Mouse (Mus musculus): ENCODE measurements around the gene Cmss1.
A peak's percentile ranks its signal among the peaks of the same experiment; 100 is the strongest.

Cmss1 gene

DNA sequence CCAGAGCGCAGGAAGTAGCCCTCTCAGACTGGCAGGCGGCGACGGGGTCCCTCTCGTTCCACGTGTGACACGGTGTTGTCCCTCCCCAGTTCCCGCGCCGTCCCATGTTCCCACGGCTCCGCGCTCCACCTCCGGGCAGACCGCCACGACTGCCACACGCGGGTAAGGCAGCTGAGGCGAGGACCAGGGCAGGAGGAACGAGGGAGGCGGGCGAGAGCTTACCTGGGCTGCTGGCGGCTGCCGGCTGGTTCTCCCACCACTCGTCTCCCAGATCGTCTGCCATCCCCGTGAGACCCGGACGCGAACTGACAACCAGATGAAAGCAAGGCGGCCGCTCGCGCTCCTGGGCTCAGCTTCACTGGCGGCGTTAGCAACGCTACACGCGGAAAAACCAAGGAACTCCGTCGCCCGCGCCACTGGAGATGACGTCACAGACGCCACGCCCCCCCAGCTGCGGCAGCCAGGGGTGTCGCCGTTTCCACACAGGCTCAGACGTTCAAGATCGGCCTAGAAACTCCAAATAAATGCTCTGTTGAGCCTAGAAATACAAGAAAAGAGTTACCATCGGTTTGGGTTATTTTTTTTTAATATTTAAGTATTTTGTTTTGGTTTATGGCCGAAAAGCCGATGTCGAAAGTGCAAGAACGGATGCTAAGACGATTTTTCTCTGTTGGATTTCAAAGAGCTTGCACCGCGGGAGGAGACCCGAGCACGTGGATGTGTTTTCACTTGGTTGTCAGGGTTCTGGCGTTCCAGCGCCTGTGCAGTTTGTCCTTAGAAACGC is at the start of gene Cmss1:
Gene Cmss1 (minus strand): TSS at position 421 of the 784 bp plus-strand sequence.
- peak; percentile 60 to 72 for DNase-seq

DNA sequence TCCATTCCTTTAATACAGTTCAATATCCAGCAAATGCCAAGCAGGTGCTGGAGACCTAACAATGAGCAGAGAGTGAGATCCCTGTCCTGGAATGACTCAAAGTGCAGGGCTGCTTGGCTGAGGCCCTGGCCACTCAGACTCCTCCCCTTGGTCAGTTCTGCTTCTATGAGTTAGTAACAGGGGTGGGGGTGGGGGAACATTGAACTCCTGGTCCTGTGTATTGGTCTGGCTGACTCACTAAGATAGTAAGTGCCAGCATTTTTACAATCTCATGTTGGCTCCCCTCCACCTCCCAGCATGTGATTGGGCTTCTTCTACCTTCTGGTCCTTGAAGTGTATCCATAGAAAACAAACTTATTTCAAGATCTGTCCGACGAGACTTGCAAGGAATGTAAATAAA is 43.2 kb upstream of the Cmss1 start:
- DNase-seq = no peak

DNA sequence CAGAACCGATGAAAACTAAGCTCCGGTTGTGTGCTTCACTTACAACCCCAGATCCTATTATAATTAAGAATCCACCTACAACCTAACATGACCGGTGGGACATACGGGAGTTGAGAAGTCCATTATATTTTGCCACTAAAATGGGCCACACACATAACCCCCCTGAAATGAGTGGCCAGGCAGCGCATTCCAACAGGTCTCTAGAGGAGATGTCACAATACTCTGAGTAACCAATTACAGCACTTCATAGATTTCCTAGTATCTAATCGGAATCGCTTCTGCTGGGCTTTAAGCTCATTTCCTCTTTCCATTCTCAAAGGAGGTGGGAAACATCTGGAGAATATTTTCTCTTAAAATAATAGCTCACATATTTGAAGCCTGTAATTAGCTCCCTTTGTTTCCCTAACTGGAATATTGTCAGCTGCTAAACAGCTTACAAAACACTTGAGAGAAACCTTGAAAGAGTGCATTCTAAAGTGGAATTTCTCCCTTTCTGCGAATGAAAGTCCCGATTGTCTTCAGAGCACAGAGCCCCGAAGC is 34.8 kb upstream of the Cmss1 start:
- DNase-seq = no peak

DNA sequence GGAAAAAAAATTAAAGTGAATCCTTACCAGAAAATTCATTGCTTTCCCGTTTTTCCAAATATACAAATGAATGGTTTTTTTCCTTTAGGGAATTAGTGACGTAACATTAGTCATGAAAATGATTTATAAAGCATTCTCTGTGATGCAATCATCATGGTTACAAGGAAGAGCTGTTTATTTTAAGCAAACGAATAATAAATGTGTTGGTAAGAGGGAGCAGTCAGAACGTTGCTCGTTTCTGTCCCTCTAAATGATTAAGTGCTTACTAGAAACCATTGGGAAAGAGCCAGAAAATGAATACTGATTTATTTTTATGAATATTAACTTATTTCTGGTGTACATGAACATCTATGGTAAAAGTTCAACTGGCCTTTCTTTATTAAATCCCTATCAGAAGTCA is 28.1 kb upstream of the Cmss1 start:
- DNase-seq = no peak

DNA sequence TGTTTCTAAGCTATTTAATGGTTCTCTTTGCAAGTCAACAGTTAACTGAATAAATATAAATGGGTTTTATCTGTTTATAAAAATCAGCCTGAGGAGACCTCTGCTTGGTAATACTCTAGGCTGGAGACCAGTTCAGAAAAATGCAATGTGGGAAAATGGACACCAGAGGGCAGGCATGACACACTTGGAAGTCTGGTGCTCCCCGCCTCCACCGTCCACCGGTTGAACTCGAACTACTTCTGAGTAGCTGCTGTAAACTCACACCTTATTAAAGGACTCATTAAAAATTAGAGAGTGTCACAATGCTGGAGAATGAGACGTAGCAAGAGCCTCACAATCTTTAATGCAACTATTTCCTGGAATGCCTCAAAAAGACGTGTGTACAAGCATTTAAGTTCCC is 27.5 kb upstream of the Cmss1 start:
- DNase-seq = no peak

DNA sequence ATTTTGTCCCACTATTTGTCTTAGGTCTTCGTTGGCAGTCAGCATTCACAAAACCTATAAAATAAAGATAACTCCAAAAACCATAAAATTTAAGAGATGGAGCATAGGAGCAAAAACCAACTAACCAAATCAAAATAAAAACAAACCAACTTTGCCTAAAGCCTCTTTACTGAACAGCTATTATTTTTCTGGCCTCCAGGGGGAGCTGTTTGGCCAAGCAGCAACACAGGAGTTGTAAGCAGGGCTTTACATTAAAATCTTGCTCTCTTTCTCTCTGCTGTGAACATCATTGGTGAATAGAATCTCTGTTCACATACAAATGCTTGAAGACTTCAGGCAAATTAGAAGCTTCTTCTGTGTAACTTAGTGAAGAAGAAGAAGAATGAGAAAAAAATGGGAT is 5.1 kb upstream of the Cmss1 start:
- DNase-seq = no peak

DNA sequence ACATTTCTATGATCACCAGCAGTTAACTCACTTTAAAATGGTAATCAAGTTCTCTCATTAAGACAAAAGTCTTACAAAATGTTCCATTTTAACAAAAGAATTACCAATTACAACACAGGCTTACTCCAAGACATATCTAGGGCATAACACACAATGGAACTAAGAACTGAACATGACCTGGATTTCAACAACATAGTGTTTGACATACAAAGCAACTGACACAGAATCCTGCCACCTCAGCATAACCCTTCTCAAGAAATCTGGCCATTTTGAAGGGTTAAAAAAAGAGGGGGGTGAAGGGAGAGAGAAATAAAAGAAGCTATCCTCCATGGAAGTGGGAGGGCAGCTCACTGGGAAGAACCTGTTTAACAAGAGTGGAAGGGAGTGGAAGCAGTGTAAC is 5.6 kb downstream of the Cmss1 start:
- DNase-seq = no peak

DNA sequence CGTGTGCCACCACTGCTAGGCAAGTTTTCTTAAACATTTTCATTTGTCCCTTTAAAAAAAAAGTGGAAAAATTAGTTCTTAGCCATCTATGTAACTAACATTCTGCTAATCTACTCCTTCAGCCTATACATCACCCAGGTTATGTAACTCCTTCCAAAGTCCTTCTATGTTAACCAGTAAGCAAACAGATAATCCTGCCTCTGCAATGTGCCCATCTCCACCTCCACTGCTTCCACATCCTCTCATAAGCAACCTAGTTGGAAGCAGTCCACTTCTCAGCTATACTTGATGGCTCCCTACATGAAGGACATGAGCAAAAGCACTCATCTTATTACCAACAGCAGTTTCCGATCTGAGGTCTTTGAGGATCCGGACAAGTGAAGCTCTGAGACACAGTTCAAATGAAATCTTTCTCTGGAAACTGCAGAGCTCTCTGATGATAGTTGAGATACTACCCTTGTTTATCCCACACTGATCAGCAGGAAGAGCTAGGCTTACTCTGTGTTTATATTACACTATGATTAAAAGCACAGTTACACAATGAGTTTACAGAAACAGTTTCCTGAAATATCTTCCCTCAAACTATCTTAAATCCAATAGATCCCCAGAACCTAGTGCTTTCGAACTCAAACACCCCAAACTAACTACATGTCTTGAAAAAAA is 9.2 kb downstream of the Cmss1 start:
- DNase-seq = no peak

DNA sequence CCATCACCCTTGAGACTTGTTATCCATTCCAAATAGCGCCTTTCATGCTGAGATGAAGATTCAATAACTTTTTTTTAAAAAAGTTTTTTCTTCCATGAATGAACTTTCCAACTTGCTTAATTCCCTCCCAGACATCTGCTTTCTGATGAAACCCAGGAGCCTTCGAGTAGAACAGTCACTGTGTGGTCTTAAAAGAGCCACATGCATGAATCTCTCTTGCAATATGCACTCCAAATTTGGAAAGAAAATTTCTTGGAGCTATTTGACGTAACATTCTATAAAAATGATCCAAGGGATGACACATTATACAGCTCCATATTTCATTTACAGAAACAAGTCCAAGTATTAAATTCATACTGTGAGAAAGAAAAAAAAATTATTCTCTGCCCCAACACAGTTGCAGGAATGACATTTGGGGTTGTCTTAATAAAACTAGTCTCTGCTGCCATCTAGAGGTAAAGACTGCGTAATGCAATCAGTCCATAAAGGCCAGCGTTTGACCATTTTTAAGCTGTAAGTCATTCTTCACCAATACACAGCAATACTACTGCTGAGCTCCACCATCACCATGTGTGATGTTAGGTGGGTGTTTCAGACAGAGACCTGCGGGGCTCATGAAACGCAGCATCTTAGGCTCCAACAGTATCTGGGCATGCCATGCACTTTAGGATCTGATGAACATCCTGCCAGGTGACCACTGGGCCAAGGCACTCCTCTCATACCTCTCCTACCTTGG is 13.1 kb downstream of the Cmss1 start:
- DNase-seq = no peak

DNA sequence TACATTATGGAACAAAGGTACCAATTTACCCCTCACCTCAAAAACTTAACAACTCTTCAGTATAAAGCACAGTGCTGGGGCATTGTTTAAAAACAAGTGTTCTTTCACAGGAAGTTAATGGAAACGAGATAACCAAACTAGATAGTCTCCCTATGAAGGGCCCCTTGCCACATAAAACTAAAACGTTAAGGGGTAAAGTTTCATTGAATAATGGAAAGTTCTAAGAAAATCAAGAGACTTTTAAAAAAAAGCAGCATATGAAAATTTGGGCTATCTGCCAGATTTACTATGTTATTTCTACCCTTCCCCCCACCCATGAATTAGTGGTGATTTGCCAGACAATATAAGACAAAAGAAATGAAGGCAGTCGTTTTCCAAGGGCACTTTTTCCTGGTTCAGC is 21.5 kb downstream of the Cmss1 start:
- no peak for DNase-seq

DNA sequence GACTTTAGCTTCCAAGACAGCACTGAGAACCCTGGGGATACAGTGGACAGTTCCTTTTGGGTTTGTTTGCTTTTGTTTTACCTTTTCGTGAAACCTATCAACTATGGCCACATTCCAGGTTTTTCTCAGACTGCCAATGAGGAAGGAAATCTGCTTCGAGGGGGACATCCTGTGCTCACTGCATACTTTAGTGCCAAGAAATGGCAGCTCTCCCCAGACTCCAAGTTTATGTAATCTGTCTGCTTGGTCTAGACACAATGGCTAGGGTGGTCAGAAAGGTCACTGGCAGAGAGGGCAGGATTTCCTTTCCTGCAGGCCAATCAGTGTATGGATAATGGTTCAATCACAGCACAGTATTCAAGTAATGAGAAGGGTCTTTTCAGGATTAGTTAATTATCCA is 24.7 kb downstream of the Cmss1 start:
- DNase-seq = no peak

DNA sequence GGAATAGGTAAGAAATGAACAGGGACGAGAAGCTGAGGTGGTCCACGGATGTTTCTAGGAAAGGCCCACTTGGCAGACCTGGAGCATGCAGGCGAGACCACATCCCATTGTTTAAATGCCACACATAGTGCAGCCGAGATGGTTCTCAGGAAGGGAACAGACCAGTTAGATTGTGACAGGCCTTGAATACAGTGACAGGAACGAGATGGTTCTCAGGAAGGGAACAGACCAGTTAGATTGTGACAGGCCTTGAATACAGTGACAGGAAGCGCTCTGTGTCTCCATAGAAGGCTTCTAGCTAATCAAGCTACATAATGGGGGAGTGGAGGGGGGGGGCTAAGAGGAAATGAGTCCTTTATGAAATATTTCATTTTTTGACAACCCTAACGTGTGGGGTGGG is 26.6 kb downstream of the Cmss1 start:
- DNase-seq = no peak

DNA sequence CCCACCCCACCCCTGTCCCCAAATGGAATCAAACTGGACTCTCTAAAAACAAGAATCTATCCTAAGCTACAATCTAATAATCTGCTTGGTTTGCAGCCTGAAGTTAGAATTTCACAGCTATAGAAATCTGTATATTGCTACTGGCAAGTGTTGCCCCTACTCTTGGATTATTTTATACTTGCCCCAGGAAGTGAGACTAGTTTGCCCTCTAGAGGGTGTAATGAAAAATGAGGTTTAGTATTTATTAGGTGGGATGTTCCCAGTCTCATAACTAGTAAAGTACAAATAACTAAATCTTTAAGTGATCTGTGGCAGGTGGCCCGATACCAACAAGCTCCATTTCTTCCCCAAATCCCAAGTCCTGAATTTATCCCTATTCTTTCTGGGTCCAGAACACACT is 29.1 kb downstream of the Cmss1 start:
- DNase-seq = no peak

DNA sequence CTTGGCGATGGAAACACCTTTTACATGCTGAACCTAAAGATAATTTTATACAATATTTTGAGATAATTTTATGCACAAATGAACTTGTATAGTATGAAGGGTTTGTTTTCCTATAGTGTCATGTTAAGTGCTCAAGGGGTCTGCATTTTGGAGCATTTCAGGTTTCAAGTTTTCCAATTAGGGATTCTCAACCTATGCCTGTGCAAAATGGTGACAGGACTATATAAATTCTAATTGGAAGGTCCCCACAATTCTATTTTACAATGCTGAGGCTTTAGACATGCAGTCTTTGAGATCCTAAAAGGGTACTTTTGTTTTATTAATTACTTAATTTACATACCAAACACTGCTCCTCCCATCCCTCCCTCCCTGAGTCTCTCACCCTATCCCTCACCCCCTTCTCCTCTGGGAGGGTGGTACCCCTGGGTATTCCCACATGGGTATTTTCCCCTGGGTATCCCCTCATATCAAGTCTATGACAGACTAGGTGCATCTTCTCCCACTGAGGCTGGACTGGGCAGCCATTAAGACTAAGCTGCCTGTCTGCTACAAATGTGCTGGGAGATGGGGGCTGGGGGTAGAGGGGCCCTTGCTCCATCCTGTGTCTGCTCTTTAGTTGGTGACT is 30.8 kb downstream of the Cmss1 start:
- no peak for DNase-seq

DNA sequence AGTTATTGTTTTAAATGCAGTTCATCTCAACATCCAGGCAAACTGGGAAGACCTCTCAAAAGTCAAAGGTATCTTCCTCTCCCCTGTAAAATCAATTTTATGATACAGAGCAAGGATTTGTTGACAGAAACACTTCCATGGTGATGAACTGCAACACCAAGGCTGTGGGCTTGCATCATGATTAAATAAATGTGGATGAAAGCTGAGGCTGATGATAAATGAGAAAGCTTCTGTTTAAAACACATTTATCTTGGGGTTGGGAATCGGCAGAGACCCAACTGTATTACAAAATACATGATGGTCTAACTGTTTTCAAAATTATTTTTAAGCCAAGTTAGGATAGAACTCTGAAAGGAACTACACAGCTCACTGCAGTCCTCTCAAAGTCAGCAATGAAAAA is 32.8 kb downstream of the Cmss1 start:
- no peak for DNase-seq

DNA sequence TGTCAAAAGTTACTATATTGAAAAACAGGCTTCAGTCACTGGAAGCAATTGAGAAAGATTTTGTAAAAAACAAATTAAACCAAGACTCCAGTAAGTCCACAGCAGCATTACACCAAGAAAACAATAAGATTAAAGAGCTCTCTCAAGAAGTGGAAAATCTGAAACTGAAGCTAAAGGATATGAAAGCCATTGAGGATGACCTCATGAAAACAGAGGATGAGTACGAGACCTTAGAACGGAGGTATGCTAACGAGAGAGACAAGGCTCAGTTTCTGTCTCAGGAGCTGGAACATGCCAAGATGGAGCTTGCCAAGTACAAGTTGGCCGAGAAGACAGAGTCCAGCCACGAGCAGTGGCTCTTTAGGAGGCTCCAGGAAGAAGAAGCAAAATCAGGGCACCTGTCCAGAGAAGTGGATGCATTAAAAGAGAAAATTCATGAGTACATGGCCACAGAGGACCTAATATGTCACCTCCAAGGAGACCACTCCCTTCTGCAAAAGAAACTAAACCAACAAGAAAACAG is 35.8 kb downstream of the Cmss1 start:
- DNase-seq = no peak

DNA sequence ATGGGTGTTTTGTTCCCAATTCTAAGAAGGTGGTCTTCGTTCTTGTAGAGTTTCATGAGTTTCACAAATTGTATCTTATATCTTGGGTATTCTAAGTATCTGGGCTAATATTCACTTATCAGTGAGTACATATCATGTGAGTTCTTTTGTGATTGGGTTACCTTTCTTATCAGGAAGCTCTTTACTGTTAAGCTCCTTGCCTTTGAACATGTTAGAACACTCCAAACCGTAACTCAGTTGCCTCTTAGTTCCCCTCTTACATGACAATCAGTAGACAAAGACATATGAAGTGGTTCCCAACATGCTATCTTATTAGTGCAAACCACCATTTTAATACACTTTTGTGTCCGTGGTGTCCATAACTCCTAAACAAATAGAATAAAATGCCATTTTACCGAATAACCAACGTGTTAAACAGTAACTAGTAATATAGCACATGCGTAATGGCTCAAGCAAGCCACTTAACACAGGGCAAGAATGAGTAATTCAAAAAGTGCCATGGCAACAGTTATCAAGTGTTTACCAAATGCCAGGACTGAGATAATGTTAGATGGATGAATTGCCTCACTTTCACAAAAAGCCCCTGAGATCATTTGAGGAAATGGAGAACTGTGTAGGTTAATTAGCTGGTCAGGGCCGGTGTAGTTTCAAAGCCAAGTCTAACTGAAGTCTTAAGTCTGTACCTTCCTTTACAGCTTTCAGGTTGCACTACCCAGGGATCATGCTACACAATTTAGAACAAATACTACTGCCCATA is 37.8 kb downstream of the Cmss1 start:
- DNase-seq = no peak

DNA sequence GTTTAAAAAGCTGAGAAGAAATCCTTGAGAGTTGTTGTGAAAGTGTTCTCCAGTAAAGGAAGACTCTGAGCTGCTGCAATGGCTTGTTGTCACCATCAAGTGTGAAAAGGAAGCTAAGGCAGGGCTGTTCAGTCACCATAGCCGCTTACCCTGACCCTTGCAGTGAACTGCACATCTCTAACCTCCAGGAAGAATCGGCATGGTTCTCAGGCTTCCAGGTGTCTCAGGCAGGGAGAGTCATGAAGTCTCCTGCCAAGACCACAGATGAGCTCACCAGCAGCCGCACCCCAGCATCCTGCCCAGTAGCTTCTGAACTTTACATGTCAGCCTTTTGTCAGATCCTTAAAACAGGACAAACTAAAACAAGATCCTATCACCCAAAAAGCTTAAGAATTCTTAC is 40.4 kb downstream of the Cmss1 start:
- no peak for DNase-seq

DNA sequence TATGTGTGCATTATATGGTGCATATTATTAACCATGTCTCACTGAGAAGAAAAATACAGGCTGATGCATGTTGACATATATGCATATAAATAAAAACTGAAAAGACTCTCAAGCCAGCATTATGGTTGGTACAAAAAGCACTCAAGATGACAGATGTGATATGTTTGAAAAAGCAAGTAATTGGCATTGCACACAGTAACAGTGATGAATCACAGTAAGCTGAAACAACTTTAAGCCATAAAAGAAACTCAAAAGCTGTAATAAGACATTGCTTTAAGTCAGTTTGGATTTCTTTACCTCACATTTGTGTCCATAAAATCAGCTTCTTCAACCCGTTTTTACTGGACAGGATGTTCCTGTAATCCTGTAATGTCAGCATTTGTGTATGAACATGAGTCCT is 41.9 kb downstream of the Cmss1 start:
- no peak for DNase-seq

DNA sequence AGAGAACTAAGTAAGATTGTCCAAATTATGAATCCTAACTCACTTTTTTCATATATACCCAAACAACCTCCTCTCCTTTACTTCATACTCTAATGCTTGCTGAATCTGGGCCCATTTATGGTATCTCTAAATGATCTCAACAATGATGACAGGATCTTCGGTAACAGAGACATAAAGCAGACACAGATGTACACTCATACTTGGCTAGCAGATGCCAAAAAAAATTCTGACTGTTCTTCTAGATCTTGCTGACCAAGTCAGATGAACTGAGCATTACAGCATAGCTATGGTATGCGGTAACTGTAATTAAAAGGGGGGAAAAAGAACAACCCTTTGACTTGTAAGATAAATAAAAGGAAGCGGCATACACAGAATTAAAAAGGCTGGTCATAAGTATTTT is 43.2 kb downstream of the Cmss1 start:
- DNase-seq = no peak

DNA sequence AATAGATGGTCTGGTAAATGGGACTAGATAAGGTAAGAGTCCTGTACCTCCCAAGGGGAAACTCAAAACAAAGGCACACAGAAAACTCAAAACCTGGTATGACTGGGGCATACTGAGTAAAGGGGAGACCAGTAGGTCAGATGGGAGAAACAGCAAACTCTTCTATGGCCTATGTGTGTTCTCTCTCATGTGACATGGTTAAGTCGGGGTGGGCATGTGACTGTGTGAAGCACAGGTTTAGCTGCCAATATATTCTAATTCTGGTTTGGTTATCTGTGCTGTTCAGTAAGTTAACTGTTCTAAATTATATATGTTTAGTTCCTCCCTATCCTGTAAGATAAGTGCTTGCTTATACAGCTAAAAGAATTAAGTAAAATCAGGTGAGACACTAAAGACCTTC is 46.5 kb downstream of the Cmss1 start:
- no peak for DNase-seq

DNA sequence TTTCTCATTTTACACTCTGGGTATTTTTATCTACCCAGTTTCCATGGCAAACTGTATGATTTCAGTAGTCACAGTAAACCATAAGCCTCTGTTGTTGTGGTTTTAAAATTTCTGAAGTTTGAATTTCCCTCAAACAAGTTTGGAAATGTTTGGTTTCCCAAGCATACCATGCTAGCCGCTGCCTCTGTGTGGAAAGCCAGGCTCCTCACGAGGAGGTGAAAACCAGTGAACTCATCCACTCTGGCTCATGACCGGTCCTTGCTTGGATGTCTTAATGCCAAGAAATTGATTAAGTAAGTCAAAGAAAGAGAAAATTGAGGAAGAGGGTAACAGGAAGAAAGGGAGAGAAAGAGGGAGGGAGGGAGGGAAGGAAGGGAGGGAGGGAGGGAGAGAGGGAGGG is 48.4 kb downstream of the Cmss1 start:
- no peak for DNase-seq
